Mouse (Mus musculus) CD4-positive helper T cell, adult 2 months (primary cell): ENCODE data around the gene Fam53b.

Source experiments
- DNase-seq: peaks from one replicate; pipeline ENCODE4 v3.0.0-alpha.2; 2012; ENCODE audit warnings: low read depth, missing footprints, low spot score

Gene Fam53b

GRCm38 (mm10) chr7:132811716-132812618 lies 1.7 kb downstream of the Fam53b start:
- DNase-seq, result peak; percentile 86

- DNase-seq, result peak; percentile 89
These were observed 2.8 kb downstream of the Fam53b start for GRCm38 (mm10) chr7:132810879-132811278.

- peak; percentile 46 for DNase-seq
These were observed 3.3 kb downstream of the Fam53b start for GRCm38 (mm10) chr7:132810368-132810767.

- DNase-seq, result no peak
These were observed 4.0 kb downstream of the Fam53b start for GRCm38 (mm10) chr7:132809721-132810120.

- DNase-seq, result no peak
These were observed 4.6 kb downstream of the Fam53b start for GRCm38 (mm10) chr7:132808841-132809682.

GRCm38 (mm10) chr7:132808051-132808796 lies 5.5 kb downstream of the Fam53b start:
- DNase-seq, result no peak

GRCm38 (mm10) chr7:132806926-132807857 lies 6.5 kb downstream of the Fam53b start:
- no peak for DNase-seq

- no peak for DNase-seq
These were observed 7.4 kb downstream of the Fam53b start for GRCm38 (mm10) chr7:132806286-132806685.

GRCm38 (mm10) chr7:132804951-132805350 lies 8.7 kb downstream of the Fam53b start:
- peak; percentile 51 for DNase-seq

GRCm38 (mm10) chr7:132804461-132804860 lies 9.2 kb downstream of the Fam53b start:
- DNase-seq, result no peak

GRCm38 (mm10) chr7:132803962-132804361 lies 9.7 kb downstream of the Fam53b start:
- DNase-seq, result peak; percentile 83

GRCm38 (mm10) chr7:132803336-132803735 lies 10.3 kb downstream of the Fam53b start:
- no peak for DNase-seq

GRCm38 (mm10) chr7:132802691-132803090 lies 11.0 kb downstream of the Fam53b start:
- no peak for DNase-seq

GRCm38 (mm10) chr7:132802066-132802465 lies 11.6 kb downstream of the Fam53b start:
- no peak for DNase-seq

- no peak for DNase-seq
These were observed 12.2 kb downstream of the Fam53b start for GRCm38 (mm10) chr7:132801509-132801908.

- no peak for DNase-seq
These were observed 12.8 kb downstream of the Fam53b start for GRCm38 (mm10) chr7:132800868-132801267.

GRCm38 (mm10) chr7:132799119-132800016 lies 14.3 kb downstream of the Fam53b start:
- DNase-seq, result no peak

GRCm38 (mm10) chr7:132795141-132795540 lies 18.5 kb downstream of the Fam53b start:
- no peak for DNase-seq

- no peak for DNase-seq
These were observed 20.2 kb downstream of the Fam53b start for GRCm38 (mm10) chr7:132793467-132793866.
